Mouse (Mus musculus): ENCODE results near the gene Rbfox1.

GRCm38 (mm10) chr16:6840007-6840406, 954.9 kb downstream of the Rbfox1 start:
- TF ChIP-seq CTCF (IDR thresholded peaks at IDR 0.05; ENCODE audit: insufficient read depth, low read depth, low read length) (no peak), POLR2A (IDR thresholded peaks at IDR 0.05; ENCODE audit: insufficient read depth, low read depth, low read length) (no peak)

Measured in olfactory bulb, adult 2 months (tissue).